Mouse (Mus musculus) cerebellum, postnatal 4 days (tissue): ENCODE data around the gene Ndufs7.
"Not testable (repeated sequence)": the region's sequence is repeated elsewhere in the genome, so short reads cannot be mapped to it uniquely, and the experiment has no call there.

Experiments
- DNase-seq, 2 experiments: peaks; one replicate each; pipeline ENCODE4 v3.0.0; 2022; ENCODE audit warnings: low spot score in 2 of 2, mixed read lengths in 1 of 2

Gene Ndufs7

GRCm38 (mm10) chr10:80242088-80242487 lies 6.8 kb upstream of the Ndufs7 start:
- no peak for DNase-seq

GRCm38 (mm10) chr10:80242607-80243006 lies 6.3 kb upstream of the Ndufs7 start:
- DNase-seq: no peak

- DNase-seq: peak in 1 of 2 experiments; percentile 45
Measured at GRCm38 (mm10) chr10:80244791-80245399, 4.0 kb upstream of the Ndufs7 start.

- peak; percentile 68 to 87 for DNase-seq
Measured at GRCm38 (mm10) chr10:80245600-80245999, 3.3 kb upstream of the Ndufs7 start.

- DNase-seq: no peak
Measured at GRCm38 (mm10) chr10:80247849-80248248, 1.1 kb upstream of the Ndufs7 start.

GRCm38 (mm10) chr10:80248437-80248836 lies 484 bp upstream of the Ndufs7 start:
- DNase-seq: not testable (repeated sequence)

- no peak for DNase-seq
Measured at GRCm38 (mm10) chr10:80250059-80250458, 1.1 kb downstream of the Ndufs7 start.

- no peak for DNase-seq
Measured at GRCm38 (mm10) chr10:80250573-80250972, 1.7 kb downstream of the Ndufs7 start.

GRCm38 (mm10) chr10:80252011-80252410 lies 3.1 kb downstream of the Ndufs7 start:
- no peak for DNase-seq

- no peak for DNase-seq
Measured at GRCm38 (mm10) chr10:80252493-80253274, 3.8 kb downstream of the Ndufs7 start.

GRCm38 (mm10) chr10:80253551-80253950 lies 4.6 kb downstream of the Ndufs7 start:
- DNase-seq: no peak

- no peak for DNase-seq
Measured at GRCm38 (mm10) chr10:80254331-80255297, 5.7 kb downstream of the Ndufs7 start.

GRCm38 (mm10) chr10:80255881-80256535 lies 7.1 kb downstream of the Ndufs7 start:
- DNase-seq: peak in 1 of 2 experiments; percentile 68

GRCm38 (mm10) chr10:80257936-80258335 lies 9.0 kb downstream of the Ndufs7 start:
- DNase-seq: no peak

- DNase-seq: no peak
Measured at GRCm38 (mm10) chr10:80258752-80259462, 10.0 kb downstream of the Ndufs7 start.

GRCm38 (mm10) chr10:80259463-80259805 lies 10.5 kb downstream of the Ndufs7 start:
- no peak for DNase-seq

- DNase-seq: peak in 1 of 2 experiments; percentile 83
Measured at GRCm38 (mm10) chr10:80259861-80260641, 11.1 kb downstream of the Ndufs7 start.

- DNase-seq: peak; percentile 82 to 96
Measured at GRCm38 (mm10) chr10:80260642-80261584, 12.0 kb downstream of the Ndufs7 start, which contains the start of the genes Gamt and Dazap1. Gamt (minus strand) TSS chr10:80261012. Dazap1 (plus strand) TSS chr10:80261486.

GRCm38 (mm10) chr10:80261585-80261968 lies 12.7 kb downstream of the Ndufs7 start:
- DNase-seq: peak; percentile 65 to 90
